Mouse (Mus musculus): ENCODE measurements around the gene Gm14308.
"Not testable (repeated sequence)": the region's sequence is repeated elsewhere in the genome, so short reads cannot be mapped to it uniquely, and the experiment has no call there.

Gene Gm14308

GRCm38 (mm10) chr2:176636244-176636643 is at the start of gene Gm14308:
Gm14308 (minus strand) TSS chr2:176636344.
- DNase-seq: not testable (repeated sequence)

GRCm38 (mm10) chr2:176670222-176670621 is 34.1 kb upstream of the Gm14308 start, which contains the start of gene Zfp973:
Zfp973 (plus strand) TSS chr2:176670522.
- not testable (repeated sequence) for DNase-seq

All from kidney, postnatal 36 days (tissue).